Mouse (Mus musculus): ENCODE data around the gene Mcfd2. TPM values are rescaled to one million over a fixed set of nuclear protein-coding genes. Genes with fewer than 3 reads are reported as not detected.

Mcfd2 gene
- total and polyA plus RNA-seq, 3 experiments = 24.7 to 41.9 (median 39.1) TPM

DNA sequence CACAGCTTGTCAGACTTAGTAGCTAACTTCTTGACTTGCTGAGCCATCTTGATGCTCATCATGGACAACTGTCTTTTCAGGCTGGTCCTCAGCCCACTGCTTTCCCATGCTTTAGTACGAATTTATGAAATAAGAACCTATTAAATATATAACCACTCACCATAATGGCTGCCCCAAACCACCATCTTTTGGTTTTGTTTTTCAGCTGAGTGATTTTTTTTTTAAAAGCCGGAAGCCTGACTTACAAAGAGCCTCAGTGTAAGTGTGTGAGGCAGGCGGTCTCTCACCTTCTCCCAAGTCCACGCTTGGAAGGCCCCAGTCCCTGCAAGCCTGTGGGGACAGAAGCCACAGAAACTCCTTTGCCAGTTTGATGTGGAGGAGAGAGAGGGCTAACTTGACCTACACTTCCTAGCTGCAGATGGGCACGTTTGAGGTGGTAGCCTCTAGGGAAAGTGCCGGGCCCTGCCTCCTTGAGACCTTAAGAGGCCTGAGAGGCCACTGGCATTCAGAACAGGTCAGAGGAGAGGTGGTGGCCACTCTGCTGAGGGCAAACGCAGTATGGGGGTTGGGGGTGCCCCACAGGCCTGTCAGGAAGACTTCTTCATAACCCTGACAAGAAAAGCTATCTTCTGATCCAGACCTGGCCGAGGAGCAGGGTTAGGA, 20.9 kb upstream of the Mcfd2 start:
- Histone ChIP-seq H3K79me2 (replicated peaks; ENCODE audit: control insufficient read depth, extremely low read depth, insufficient read depth, poor library complexity, severe bottlenecking) (no peaks in the 10 kb centered on the region), H3K36me3 (replicated peaks in 1 of 2; ENCODE audit: control insufficient read depth in 1 of 2, insufficient read depth in 1 of 2, low read length in 1 of 2) (peaks cover 0 to 27% of the 10 kb centered on the region in 2 experiments), H3K4me3 (replicated peaks in 1 of 3; ENCODE audit: low read depth in 2 of 3, low read length in 2 of 3, poor library complexity in 1 of 3) (no peak overlapping the region), H3K9ac (ENCODE audit: insufficient read depth, low read depth) (no peak overlapping the region), H3K27ac (ENCODE audit: insufficient read depth, low read depth) (no peak overlapping the region), H3K9me3 (replicated peaks; ENCODE audit: low read length) (no peaks in the 10 kb centered on the region), H3K4me1 (ENCODE audit: control insufficient read depth in 1 of 2, insufficient read depth in 2 of 2) (peaks cover 0 to 32% of the 10 kb centered on the region in 2 experiments; a peak in 3 of 4 replicates), H3K4me2 (ENCODE audit: insufficient read depth, low read depth, poor library complexity, severe bottlenecking) (no peak overlapping the region), H3K27me3 (replicated peaks) (no peaks in the 10 kb centered on the region)
- dilution Hi-C loops (cut with MboI; ENCODE audit: extremely low pct_ligation_motif_present, extremely low pct_unique_long_range_greater_than_20kb, low sequenced_read_pairs) (no loop called here), in situ Hi-C loops (cut with MboI; ENCODE audit: low pct_ligation_motif_present, low pct_unique_long_range_greater_than_20kb, low sequenced_read_pairs) (no loop called here)
- TF ChIP-seq ZMIZ1 (IDR thresholded peaks at IDR 0.05; ENCODE audit: low read depth, low read length) = no peak
- TF ChIP-seq E2F4 (IDR thresholded peaks at IDR 0.05; ENCODE audit: insufficient replicate concordance, low read depth, low read length) = no peak
- TF ChIP-seq MAZ (IDR thresholded peaks at IDR 0.05; ENCODE audit: low read depth, low read length) = no peak
- TF ChIP-seq SIN3A (IDR thresholded peaks at IDR 0.05; ENCODE audit: low read length) = no peak
- no peak for TF ChIP-seq KAT2A (IDR thresholded peaks at IDR 0.05; ENCODE audit: insufficient replicate concordance, low read length)
- no peak for TF ChIP-seq IRF4 (IDR thresholded peaks at IDR 0.05; ENCODE audit: low read depth, low read length)
- TF ChIP-seq MYC (IDR thresholded peaks at IDR 0.05; ENCODE audit: low read depth, low read length) = no peak
- no peak for TF ChIP-seq EP300 (IDR thresholded peaks at IDR 0.05; ENCODE audit: low read length)
- TF ChIP-seq BHLHE40 (IDR thresholded peaks at IDR 0.05; ENCODE audit: low read depth, low read length) = no peak
- no peak for TF ChIP-seq CTCF (conservative IDR thresholded peaks at IDR 0.05 in 1 of 2, IDR thresholded peaks at IDR 0.05 in 1 of 2; ENCODE audit: low read depth in 2 of 2, low read length in 2 of 2)
- TF ChIP-seq MXI1 (IDR thresholded peaks at IDR 0.05; ENCODE audit: low read depth, low read length) = no peak
- no peak for TF ChIP-seq MEF2A (IDR thresholded peaks at IDR 0.05; ENCODE audit: borderline replicate concordance, low read depth, low read length)
- no peak for TF ChIP-seq NELFE (IDR thresholded peaks at IDR 0.05; ENCODE audit: low read depth, low read length)
- no peak for DNase-seq (ENCODE audit: extremely low read depth)

GRCm38 (mm10) chr17:87285731-87286465, 20.2 kb upstream of the Mcfd2 start:
- Histone ChIP-seq H3K79me2 (replicated peaks; ENCODE audit: control insufficient read depth, extremely low read depth, insufficient read depth, poor library complexity, severe bottlenecking) (no peaks in the 10 kb centered on the region), H3K36me3 (replicated peaks in 1 of 2; ENCODE audit: control insufficient read depth in 1 of 2, insufficient read depth in 1 of 2, low read length in 1 of 2) (peaks cover 0 to 22% of the 10 kb centered on the region in 2 experiments), H3K4me3 (replicated peaks in 1 of 3; ENCODE audit: low read depth in 2 of 3, low read length in 2 of 3, poor library complexity in 1 of 3) (no peak overlapping the region), H3K4me1 (ENCODE audit: control insufficient read depth in 1 of 2, insufficient read depth in 2 of 2) (peaks cover 0 to 38% of the 10 kb centered on the region in 2 experiments; a peak in 3 of 4 replicates), H3K9ac (ENCODE audit: insufficient read depth, low read depth) (no peak overlapping the region), H3K27me3 (replicated peaks) (no peaks in the 10 kb centered on the region), H3K4me2 (ENCODE audit: insufficient read depth, low read depth, poor library complexity, severe bottlenecking) (no peak overlapping the region), H3K27ac (ENCODE audit: insufficient read depth, low read depth) (no peak overlapping the region), H3K9me3 (replicated peaks; ENCODE audit: low read length) (no peaks in the 10 kb centered on the region)
- DNase-seq (ENCODE audit: extremely low read depth) = no peak
- no peak for TF ChIP-seq CHD2 (IDR thresholded peaks at IDR 0.05; ENCODE audit: low read length)
- no peak for TF ChIP-seq TBP (conservative IDR thresholded peaks at IDR 0.05; ENCODE audit: low read depth, low read length)
- no peak for TF ChIP-seq ZNF384 (IDR thresholded peaks at IDR 0.05; ENCODE audit: low read depth, low read length)
- no peak for TF ChIP-seq ETS1 (conservative IDR thresholded peaks at IDR 0.05; ENCODE audit: low read depth, low read length)
- no peak for TF ChIP-seq CHD1 (IDR thresholded peaks at IDR 0.05; ENCODE audit: low read depth, low read length)
- no peak for TF ChIP-seq RCOR1 (conservative IDR thresholded peaks at IDR 0.05; ENCODE audit: low read depth, low read length)
- TF ChIP-seq MAZ (IDR thresholded peaks at IDR 0.05; ENCODE audit: low read depth, low read length) = no peak
- no peak for TF ChIP-seq MYC (IDR thresholded peaks at IDR 0.05; ENCODE audit: low read depth, low read length)
- in situ Hi-C loops (cut with MboI; ENCODE audit: low pct_ligation_motif_present, low pct_unique_long_range_greater_than_20kb, low sequenced_read_pairs) = no loop called here
- dilution Hi-C loops (cut with MboI; ENCODE audit: extremely low pct_ligation_motif_present, extremely low pct_unique_long_range_greater_than_20kb, low sequenced_read_pairs) = no loop called here
